Mouse (Mus musculus) lung, adult 10 weeks (tissue): Measurements from ENCODE around the gene Chchd10. TPM values are rescaled to one million over a fixed set of nuclear protein-coding genes. Genes with fewer than 3 reads are reported as not detected.

Experiments used
- polyA plus RNA-seq: library from polyadenylated mRNA; stranded (reverse); fragments of 350-450 nt; fragmentation: Illumina TruSeq; extraction: RNeasy Lipid Tissue Mini Kit (QIAGEN cat#74804); gene quantifications from one replicate; pipeline ENCODE4 v1.2.3, GENCODE M21; 2014; ENCODE audit warnings: low read depth, low replicate concordance; ENCODE audit not compliant: insufficient read depth

Chchd10 gene
- polyA plus RNA-seq = 224 TPM

GRCm38 (mm10) chr10:75932891-75933290, at the start of gene Chchd10:
Chchd10 (plus strand) TSS chr10:75933130.

GRCm38 (mm10) chr10:75893089-75893750, 39.7 kb upstream of the Chchd10 start, which contains the start of gene Derl3:
Derl3 (plus strand) TSS chr10:75893413.

GRCm38 (mm10) chr10:75921026-75921725, 11.8 kb upstream of the Chchd10 start, which contains the start of gene Smarcb1:
Smarcb1 (minus strand) TSS chr10:75921617.

GRCm38 (mm10) chr10:75935680-75936541, 3.0 kb downstream of the Chchd10 start, which contains the start of gene Mmp11:
Mmp11 (minus strand) TSS chr10:75936496.

GRCm38 (mm10) chr10:75940520-75940919, 7.6 kb downstream of the Chchd10 start, which contains the start of gene Gm867:
Gm867 (minus strand) TSS chr10:75940672.

GRCm38 (mm10) chr10:75942736-75943477, 10.0 kb downstream of the Chchd10 start, which contains the start of gene Vpreb3:
Vpreb3 (plus strand) TSS chr10:75943057.

GRCm38 (mm10) chr10:75954381-75954811, 21.5 kb downstream of the Chchd10 start, which contains the start of gene Gm5134:
Gm5134 (plus strand) TSS chr10:75954514.

Other genes starting within 250 kb of the Chchd10 start
- 11.5 TPM for gene Cabin1, start 168.8 kb upstream of the Chchd10 start, polyA plus RNA-seq
- gene Ddt, start 159.7 kb upstream of the Chchd10 start, polyA plus RNA-seq = 109 TPM
- gene Gm20441, start 152.2 kb upstream of the Chchd10 start, polyA plus RNA-seq = not detected
- 31.9 TPM for gene Gstt3, start 151.7 kb upstream of the Chchd10 start, polyA plus RNA-seq
- 119 TPM for gene Gstt1, start 134.5 kb upstream of the Chchd10 start, polyA plus RNA-seq
- gene Gstt4, start 110.6 kb upstream of the Chchd10 start, polyA plus RNA-seq = not detected
- gene Gstt2, start 95.7 kb upstream of the Chchd10 start, polyA plus RNA-seq = 32.5 TPM
- gene Mif, start 72.9 kb upstream of the Chchd10 start, polyA plus RNA-seq = 126 TPM
- gene Derl3, start 39.7 kb upstream of the Chchd10 start, polyA plus RNA-seq = 3.0 TPM
- gene Smarcb1, start 11.5 kb upstream of the Chchd10 start, polyA plus RNA-seq = 48.8 TPM
- 22.1 TPM for gene Mmp11, start 3.4 kb downstream of the Chchd10 start, polyA plus RNA-seq
- gene Gm867, start 7.5 kb downstream of the Chchd10 start, polyA plus RNA-seq = 13.9 TPM
- 44.9 TPM for gene Vpreb3, start 9.9 kb downstream of the Chchd10 start, polyA plus RNA-seq
- not detected for gene Gm5134, start 21.4 kb downstream of the Chchd10 start, polyA plus RNA-seq
- 2.9 TPM for gene Zfp280b, start 99.5 kb downstream of the Chchd10 start, polyA plus RNA-seq
- not detected for gene Slc5a4b, start 177.8 kb downstream of the Chchd10 start, polyA plus RNA-seq
- not detected for gene Slc5a4a, start 214.3 kb downstream of the Chchd10 start, polyA plus RNA-seq